Mouse (Mus musculus) adrenal gland, postnatal 10 days (tissue): ENCODE results near the gene En2. TPM values are rescaled to one million over a fixed set of nuclear protein-coding genes. Genes with fewer than 3 reads are reported as not detected.

ENCODE experiments used
- DNase-seq: peaks from one replicate; pipeline ENCODE4 v3.0.0; 2021; ENCODE audit warnings: mixed read lengths
- long read RNA-seq, 2 experiments: library from polyadenylated mRNA; stranded (forward); transcript quantifications; one replicate each; pipeline ENCODE4 v2.0.0; 2021
- total RNA-seq, 2 experiments: library from RNA; stranded (reverse); gene quantifications; 2 replicates each; pipeline ENCODE4 v1.2.3; 2021

The En2 gene
- not detected for total RNA-seq
- long read RNA-seq, experiment 1: 0 reads
- long read RNA-seq, experiment 2, partial matches to known transcripts: 0 of 1 reads
- long read RNA-seq, experiment 2, other reads (novel, unspliced or antisense): 1 of 1 reads

GRCm38 (mm10) chr5:28165358-28166255, at the start of gene En2:
Gene En2 (plus strand): TSS chr5:28165694.
- DNase-seq: peak; percentile 63

GRCm38 (mm10) chr5:28117251-28117880, 48.1 kb upstream of the En2 start:
- DNase-seq: no peak

- peak; percentile 19 for DNase-seq
Observed at GRCm38 (mm10) chr5:28117882-28118530, 47.5 kb upstream of the En2 start.

- DNase-seq: no peak
Observed at GRCm38 (mm10) chr5:28118531-28118925, 47.0 kb upstream of the En2 start.

GRCm38 (mm10) chr5:28119576-28119975, 45.9 kb upstream of the En2 start:
- DNase-seq: no peak

GRCm38 (mm10) chr5:28122491-28123454, 42.7 kb upstream of the En2 start:
- peak; percentile 76 for DNase-seq

GRCm38 (mm10) chr5:28123455-28123825, 42.1 kb upstream of the En2 start:
- no peak for DNase-seq

- no peak for DNase-seq
Observed at GRCm38 (mm10) chr5:28124321-28125230, 40.9 kb upstream of the En2 start.

GRCm38 (mm10) chr5:28128851-28129250, 36.6 kb upstream of the En2 start:
- no peak for DNase-seq

- peak; percentile 27 for DNase-seq
Observed at GRCm38 (mm10) chr5:28132231-28132630, 33.3 kb upstream of the En2 start.

GRCm38 (mm10) chr5:28136438-28136837, 29.1 kb upstream of the En2 start:
- no peak for DNase-seq

GRCm38 (mm10) chr5:28144555-28144954, 20.9 kb upstream of the En2 start:
- DNase-seq: no peak

GRCm38 (mm10) chr5:28146018-28146417, 19.5 kb upstream of the En2 start:
- DNase-seq: no peak

GRCm38 (mm10) chr5:28148473-28148872, 17.0 kb upstream of the En2 start:
- DNase-seq: no peak

- DNase-seq: no peak
Observed at GRCm38 (mm10) chr5:28149436-28149835, 16.1 kb upstream of the En2 start.

GRCm38 (mm10) chr5:28157044-28157730, 8.3 kb upstream of the En2 start:
- DNase-seq: no peak

GRCm38 (mm10) chr5:28157781-28158180, 7.7 kb upstream of the En2 start:
- DNase-seq: no peak

GRCm38 (mm10) chr5:28158308-28159071, 7.0 kb upstream of the En2 start:
- no peak for DNase-seq

- no peak for DNase-seq
Observed at GRCm38 (mm10) chr5:28159072-28159458, 6.4 kb upstream of the En2 start.
